Mouse (Mus musculus) heart, embryonic 13.5 days (tissue): ENCODE data around the gene Syce1l. TPM values are rescaled to one million over a fixed set of nuclear protein-coding genes. Genes with fewer than 3 reads are reported as not detected.

Experiments used
- ATAC-seq: fragments of 200-750 bp; cut with Nextera tagmentation; 2 replicates; pipeline ENCODE4 v1.8.0; 2017; ENCODE audit warnings: moderate TSS enrichment; ENCODE audit not compliant: insufficient number of reproducible peaks, low FRiP score, low TSS enrichment; ENCODE audit errors: extremely low read depth
- H3K27ac ChIP-seq: fragments of 300-500 bp; sonication (generic); replicated peaks from 2 replicates; pipeline ENCODE4 v1.5.1; 2015; ENCODE audit warnings: moderate library complexity, mild to moderate bottlenecking, inconsistent platforms
- H3K27me3 ChIP-seq: fragments of 300-500 bp; sonication (generic); replicated peaks from 2 replicates; pipeline ENCODE4 v1.6.1; 2015; ENCODE audit warnings: mild to moderate bottlenecking, inconsistent platforms
- H3K36me3 ChIP-seq: fragments of 300-500 bp; sonication (generic); 2 replicates; pipeline ENCODE4 v1.6.1; 2015; ENCODE audit warnings: mild to moderate bottlenecking, inconsistent platforms
- H3K4me1 ChIP-seq: fragments of 300-500 bp; sonication (generic); 2 replicates; pipeline ENCODE4 v1.6.1; 2015; ENCODE audit warnings: inconsistent platforms
- H3K4me2 ChIP-seq: fragments of 300-500 bp; sonication (generic); 2 replicates; pipeline ENCODE4 v1.6.1; 2015; ENCODE audit warnings: inconsistent platforms, mild to moderate bottlenecking, moderate library complexity
- H3K4me3 ChIP-seq: fragments of 300-500 bp; sonication (generic); 2 replicates; pipeline ENCODE4 v1.5.1; 2015; ENCODE audit warnings: moderate library complexity, mild to moderate bottlenecking, inconsistent platforms
- H3K9ac ChIP-seq: fragments of 300-500 bp; sonication (generic); 2 replicates; pipeline ENCODE4 v1.6.1; 2015; ENCODE audit warnings: inconsistent platforms, mild to moderate bottlenecking, moderate library complexity
- H3K9me3 ChIP-seq: fragments of 300-500 bp; sonication (generic); 2 replicates; pipeline ENCODE4 v1.6.1; 2016; ENCODE audit warnings: inconsistent platforms
- WGBS: fragments of 180-500 bp; shearing (Covaris S2); methylation state at CpG from one replicate; pipeline ENCODE4 v1.1.7; 2015; ENCODE audit warnings: mixed read lengths; 5-methylcytosine and 5-hydroxymethylcytosine counted together
- polyA plus RNA-seq: library from polyadenylated mRNA; unstranded; fragments of >200 nt; fragmentation: Nextera tagmentation; extraction: Ambion mirVana; gene quantifications from 2 replicates; pipeline ENCODE4 v1.2.1, GENCODE M21; 2015

Gene Syce1l
- polyA plus RNA-seq, 1 experiment from 2014 or later = not detected

GRCm38 (mm10) chr8:113674611-113675010 lies 31.6 kb downstream of the Syce1l start:
- Histone ChIP-seq H3K27me3 (no peaks in the 10 kb centered on the region), H3K36me3 (no peaks in the 10 kb centered on the region), H3K9me3 (no peaks in the 10 kb centered on the region), H3K9ac (no peak overlapping the region), H3K4me3 (no peak overlapping the region), H3K27ac (no peak overlapping the region), H3K4me2 (no peak overlapping the region), H3K4me1 (no peaks in the 10 kb centered on the region; the same call in 1 of the 2 replicates)
- no peak for ATAC-seq
- 58% methylated on average over 3 of the region's 3 CpGs for WGBS

GRCm38 (mm10) chr8:113675281-113675680 lies 32.3 kb downstream of the Syce1l start:
- Histone ChIP-seq H3K9ac (no peak overlapping the region), H3K27me3 (no peaks in the 10 kb centered on the region), H3K4me2 (no peak overlapping the region), H3K9me3 (no peaks in the 10 kb centered on the region), H3K4me3 (no peak overlapping the region), H3K27ac (no peak overlapping the region), H3K4me1 (no peaks in the 10 kb centered on the region; the same call in 1 of the 2 replicates), H3K36me3 (no peaks in the 10 kb centered on the region)
- no peak for ATAC-seq
- WGBS = 60% methylated on average over 2 of the region's 2 CpGs

GRCm38 (mm10) chr8:113676811-113677210 lies 33.8 kb downstream of the Syce1l start:
- no peak overlapping the region for H3K4me2 ChIP-seq
- WGBS = 75% methylated on average over 1 of the region's 1 CpGs

GRCm38 (mm10) chr8:113679361-113679760 lies 36.3 kb downstream of the Syce1l start:
- Histone ChIP-seq H3K9me3 (no peaks in the 10 kb centered on the region), H3K27ac (no peak overlapping the region), H3K4me1 (no peaks in the 10 kb centered on the region), H3K36me3 (no peaks in the 10 kb centered on the region), H3K4me3 (no peak overlapping the region), H3K4me2 (no peak overlapping the region), H3K9ac (no peak overlapping the region), H3K27me3 (no peaks in the 10 kb centered on the region)
- ATAC-seq = no peak
- 47% methylated on average over 3 of the region's 3 CpGs for WGBS

More at GRCm38 (mm10) chr8:113676811-113677210, 33.8 kb downstream of the Syce1l start:
- Histone ChIP-seq H3K27ac (no peak overlapping the region), H3K9ac (no peak overlapping the region), H3K36me3 (no peaks in the 10 kb centered on the region), H3K4me1 (no peaks in the 10 kb centered on the region; the same call in 1 of the 2 replicates), H3K4me3 (no peak overlapping the region), H3K27me3 (no peaks in the 10 kb centered on the region), H3K9me3 (no peaks in the 10 kb centered on the region)
- ATAC-seq = no peak

GRCm38 (mm10) chr8:113687889-113688542 lies 45.0 kb downstream of the Syce1l start:
- Histone ChIP-seq H3K27ac (no peak overlapping the region), H3K27me3 (no peaks in the 10 kb centered on the region), H3K36me3 (no peaks in the 10 kb centered on the region), H3K9ac (no peak overlapping the region), H3K9me3 (no peaks in the 10 kb centered on the region), H3K4me2 (no peak overlapping the region), H3K4me3 (no peak overlapping the region), H3K4me1 (no peaks in the 10 kb centered on the region)
- no peak for ATAC-seq
- 71% methylated on average over 17 of the region's 17 CpGs for WGBS

GRCm38 (mm10) chr8:113688543-113688915 lies 45.5 kb downstream of the Syce1l start:
- H3K9me3 ChIP-seq = no peaks in the 10 kb centered on the region
- H3K9ac ChIP-seq = no peak overlapping the region
- ATAC-seq = no peak
- no peaks in the 10 kb centered on the region for H3K36me3 ChIP-seq
- WGBS = 79% methylated on average over 8 of the region's 8 CpGs
- no peak overlapping the region for H3K27ac ChIP-seq
- H3K4me1 ChIP-seq = no peaks in the 10 kb centered on the region
- H3K4me3 ChIP-seq = no peak overlapping the region
- H3K4me2 ChIP-seq = no peak overlapping the region
- H3K27me3 ChIP-seq = no peaks in the 10 kb centered on the region

GRCm38 (mm10) chr8:113691622-113692343 lies 48.8 kb downstream of the Syce1l start:
- Histone ChIP-seq H3K27me3 (no peaks in the 10 kb centered on the region), H3K27ac (no peak overlapping the region), H3K4me3 (no peak overlapping the region), H3K9ac (no peak overlapping the region), H3K9me3 (no peaks in the 10 kb centered on the region), H3K36me3 (no peaks in the 10 kb centered on the region), H3K4me1 (no peaks in the 10 kb centered on the region), H3K4me2 (no peak overlapping the region)
- 76% methylated on average over 14 of the region's 14 CpGs for WGBS
- ATAC-seq = no peak

- WGBS = 77% methylated on average over 7 of the region's 7 CpGs
Observed at GRCm38 (mm10) chr8:113704968-113705367, 62.0 kb downstream of the Syce1l start.

More at GRCm38 (mm10) chr8:113704968-113705367, 62.0 kb downstream of the Syce1l start:
- no peak; the same call in 1 of the 2 replicates for ATAC-seq
- H3K9me3 ChIP-seq = no peaks in the 10 kb centered on the region
- H3K9ac ChIP-seq = no peak overlapping the region
- no peaks in the 10 kb centered on the region for H3K36me3 ChIP-seq
- no peaks in the 10 kb centered on the region for H3K4me1 ChIP-seq
- no peak overlapping the region for H3K4me3 ChIP-seq
- H3K27me3 ChIP-seq = no peaks in the 10 kb centered on the region
- no peak overlapping the region for H3K27ac ChIP-seq
- no peak overlapping the region for H3K4me2 ChIP-seq

Other genes with a start within 250 kb of the Syce1l start
- 4.9 TPM in 2 replicates for gene Mon1b, start 7.6 kb upstream of the Syce1l start, polyA plus RNA-seq
- gene Adamts18, start 205.5 kb downstream of the Syce1l start, polyA plus RNA-seq = 1.6 and 2.5 TPM in 2 replicates